Mouse (Mus musculus) erythroblast, embryonic 14.5 days (primary cell): ENCODE measurements around the gene Bhlha9. TPM values are rescaled to one million over a fixed set of nuclear protein-coding genes. Genes with fewer than 3 reads are reported as not detected.

Experiments used
- H3K27me3 ChIP-seq: 2 replicates; pipeline ENCODE4 v1.6.1; 2012; ENCODE audit warnings: inconsistent platforms; ENCODE audit not compliant: control insufficient read depth
- H3K36me3 ChIP-seq: 2 replicates; pipeline ENCODE4 v1.6.1; 2012; ENCODE audit warnings: mild to moderate bottlenecking, inconsistent platforms; ENCODE audit not compliant: control insufficient read depth
- H3K4me1 ChIP-seq: 2 replicates; pipeline ENCODE4 v1.6.1; 2012; ENCODE audit warnings: inconsistent platforms; ENCODE audit not compliant: control insufficient read depth
- H3K4me3 ChIP-seq: replicated peaks from 2 replicates; pipeline ENCODE3; 2012; ENCODE audit warnings: moderate library complexity, mild to moderate bottlenecking, inconsistent platforms
- H3K9me3 ChIP-seq: 2 replicates; pipeline ENCODE4 v1.6.1; 2012; ENCODE audit warnings: low read length, inconsistent platforms, mixed read lengths; ENCODE audit not compliant: control insufficient read depth
- GATA1 ChIP-seq: IDR thresholded peaks from 2 replicates; pipeline ENCODE4 v1.6.1; 2012; ENCODE audit warnings: low read length, inconsistent platforms, mixed read lengths
- TAL1 ChIP-seq: IDR thresholded peaks from 3 replicates; pipeline ENCODE4 v1.6.1; 2012; ENCODE audit warnings: low read length, inconsistent platforms, mixed read lengths
- polyA plus RNA-seq: library from polyadenylated mRNA; stranded (reverse); fragments of >175 nt; gene quantifications from 2 replicates; pipeline ENCODE4 v1.2.3, GENCODE M21; 2012

Bhlha9 gene
- polyA plus RNA-seq, 1 experiment, result not detected

DNA sequence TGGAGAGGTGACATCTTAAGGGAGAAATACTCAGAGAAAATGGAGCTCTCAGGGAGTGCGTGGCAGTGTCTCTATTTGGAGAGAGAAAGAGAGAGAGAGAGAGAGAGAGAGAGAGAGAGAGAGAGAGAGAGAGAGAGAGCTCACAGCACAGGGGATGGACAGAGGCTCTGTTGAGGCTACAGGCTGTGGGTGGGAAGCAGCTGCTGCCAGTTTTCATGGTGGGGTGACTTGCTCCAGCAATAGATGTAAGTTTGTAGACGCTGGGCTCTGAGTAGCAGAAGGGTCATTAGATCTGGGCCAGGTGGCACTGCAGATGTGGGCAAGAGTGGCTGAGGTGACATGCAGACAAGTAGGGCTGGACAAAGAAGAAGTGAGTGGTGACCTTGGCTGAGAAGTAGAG, 13.3 kb downstream of the Bhlha9 start:
- Histone ChIP-seq H3K9me3 (no peaks in the 10 kb centered on the region), H3K27me3 (no peaks in the 10 kb centered on the region), H3K36me3 (no peaks in the 10 kb centered on the region), H3K4me3 (no peak overlapping the region), H3K4me1 (no peaks in the 10 kb centered on the region)
- TF ChIP-seq GATA1 (no peak), TAL1 (no peak)

DNA sequence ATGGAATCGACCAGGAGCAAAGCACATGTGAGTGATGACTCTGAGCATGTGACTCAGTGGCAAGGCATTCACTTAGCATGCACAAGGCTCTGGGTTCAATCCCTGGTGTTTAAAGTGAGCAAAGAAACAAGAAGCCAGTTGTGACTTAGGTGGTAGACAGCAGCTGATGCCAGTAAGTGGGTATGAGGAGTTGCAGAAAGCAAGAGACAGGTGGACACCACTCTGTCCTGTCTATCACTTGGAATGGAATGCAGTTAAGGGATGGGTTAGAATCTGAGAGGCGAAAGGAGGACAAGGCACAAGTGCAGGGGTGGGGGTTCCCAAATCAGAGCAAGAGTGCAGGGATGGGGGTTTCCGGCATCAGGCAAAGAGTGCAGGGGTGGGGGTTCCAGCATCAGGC, 19.8 kb downstream of the Bhlha9 start:
- no peaks in the 10 kb centered on the region for H3K9me3 ChIP-seq
- no peak overlapping the region for H3K4me3 ChIP-seq
- H3K27me3 ChIP-seq, result no peaks in the 10 kb centered on the region
- TF ChIP-seq TAL1 (no peak), GATA1 (no peak)
- no peaks in the 10 kb centered on the region for H3K4me1 ChIP-seq
- no peaks in the 10 kb centered on the region for H3K36me3 ChIP-seq

DNA sequence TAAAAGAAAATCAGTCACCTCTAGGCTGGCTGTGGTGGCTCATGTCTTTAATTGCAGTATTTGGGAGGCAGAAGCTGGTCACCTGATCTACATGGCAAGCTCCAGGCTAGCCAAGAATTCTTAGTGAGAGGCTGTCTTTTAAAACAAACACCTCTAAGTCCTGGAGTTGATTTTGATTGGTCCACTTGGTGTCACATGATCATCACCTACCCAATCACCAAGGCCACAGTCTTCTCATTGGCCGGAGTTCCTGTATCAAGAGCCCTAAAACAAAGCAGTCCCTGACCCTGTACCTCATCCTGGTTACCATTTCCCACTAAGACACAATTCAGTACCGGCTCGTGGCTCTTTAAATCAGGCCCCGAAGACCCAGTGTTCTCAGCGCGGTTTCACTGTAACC, 23.5 kb downstream of the Bhlha9 start:
- Histone ChIP-seq H3K4me1 (no peaks in the 10 kb centered on the region), H3K9me3 (no peaks in the 10 kb centered on the region), H3K36me3 (no peaks in the 10 kb centered on the region), H3K4me3 (no peak overlapping the region), H3K27me3 (no peaks in the 10 kb centered on the region; the same call in 1 of the 2 replicates)
- TF ChIP-seq TAL1 (no peak), GATA1 (no peak)

DNA sequence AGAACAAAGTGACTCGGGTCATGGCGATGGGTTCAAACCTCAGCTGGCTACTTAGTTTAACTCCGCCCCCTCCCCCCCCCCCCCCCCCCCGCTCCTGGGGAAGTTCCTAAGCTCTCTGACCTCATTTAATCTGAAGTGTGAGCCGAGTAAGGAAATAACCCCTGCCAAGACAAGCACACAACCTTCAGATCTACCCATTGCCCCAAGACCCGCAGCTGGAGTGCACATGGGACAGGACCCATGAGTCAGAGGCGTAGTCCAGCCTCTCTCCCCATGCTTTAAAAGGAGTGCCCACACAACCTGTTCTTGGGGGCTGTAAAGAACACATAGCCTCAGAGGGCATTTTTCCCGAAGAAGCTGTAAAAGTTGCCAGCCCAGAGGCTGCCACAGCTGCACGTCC, 27.4 kb downstream of the Bhlha9 start:
- Histone ChIP-seq H3K4me3 (no peak overlapping the region), H3K36me3 (no peaks in the 10 kb centered on the region), H3K4me1 (no peaks in the 10 kb centered on the region), H3K9me3 (no peaks in the 10 kb centered on the region), H3K27me3 (no peaks in the 10 kb centered on the region; the same call in 1 of the 2 replicates)
- TF ChIP-seq TAL1 (no peak), GATA1 (no peak)

DNA sequence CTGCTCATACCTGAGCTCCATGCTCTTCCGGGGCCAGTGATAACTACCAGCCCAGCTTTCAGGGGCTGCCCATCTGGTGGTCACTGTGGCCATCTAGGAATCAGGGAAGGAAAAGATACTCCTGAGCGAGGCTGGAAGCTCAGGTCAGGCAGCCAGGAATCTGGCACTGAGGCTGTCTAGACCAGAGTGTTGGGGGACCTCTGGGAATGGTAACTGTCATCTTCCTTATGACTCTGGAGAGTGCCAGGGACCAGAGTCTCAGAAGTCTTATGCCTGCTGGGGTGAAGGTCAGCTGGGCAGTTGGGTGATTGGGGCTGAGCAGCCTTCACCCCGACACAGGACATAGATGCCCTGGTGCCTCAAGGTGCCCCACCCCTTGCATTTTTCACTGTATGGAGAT, 35.4 kb downstream of the Bhlha9 start:
- Histone ChIP-seq H3K36me3 (no peaks in the 10 kb centered on the region), H3K27me3 (no peaks in the 10 kb centered on the region), H3K9me3 (peaks cover 4% of the 10 kb centered on the region), H3K4me1 (no peaks in the 10 kb centered on the region), H3K4me3 (no peak overlapping the region)
- TF ChIP-seq TAL1 (no peak), GATA1 (no peak)

DNA sequence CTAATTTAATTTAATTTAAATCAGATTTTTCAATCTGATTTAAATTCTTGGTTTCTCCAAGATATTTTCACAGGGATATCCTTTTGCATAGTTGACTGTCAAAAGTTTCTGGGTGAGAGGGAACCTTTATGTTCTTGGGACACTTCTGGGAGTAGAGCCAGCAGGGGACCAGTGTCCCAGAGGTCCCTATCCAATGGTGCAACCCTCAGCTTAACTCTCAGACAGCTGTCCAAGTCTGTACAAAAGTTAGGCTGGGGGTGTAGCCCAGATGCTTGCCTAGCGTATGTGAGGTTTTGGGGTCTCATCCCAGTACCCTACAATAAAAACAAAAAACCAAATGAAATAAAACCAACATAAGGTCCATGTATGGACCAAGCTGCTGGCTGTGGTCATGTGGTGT, 35.8 kb downstream of the Bhlha9 start:
- Histone ChIP-seq H3K27me3 (no peaks in the 10 kb centered on the region), H3K9me3 (peaks cover 4% of the 10 kb centered on the region), H3K4me3 (no peak overlapping the region), H3K36me3 (no peaks in the 10 kb centered on the region), H3K4me1 (no peaks in the 10 kb centered on the region)
- TF ChIP-seq GATA1, result no peak
- no peak for TF ChIP-seq TAL1

DNA sequence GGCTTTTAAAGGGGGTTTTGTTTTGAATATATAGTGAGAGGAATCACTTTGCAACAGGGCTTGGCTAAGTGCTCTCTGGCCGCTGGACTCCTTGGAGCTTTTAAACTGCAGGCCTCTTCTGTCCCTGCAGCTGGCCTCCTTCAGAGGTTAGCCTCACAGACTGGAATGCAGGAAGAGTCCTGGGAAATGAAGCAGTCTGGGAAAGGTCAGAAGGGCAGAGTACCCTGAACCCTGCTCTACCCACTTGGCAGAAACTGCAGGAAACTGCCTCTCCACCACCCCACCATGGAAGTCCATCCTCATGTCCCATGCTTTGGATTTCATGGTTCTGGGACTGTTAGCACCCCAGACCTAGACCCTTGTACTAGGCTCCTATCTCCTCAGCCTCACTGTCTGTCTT, 36.6 kb downstream of the Bhlha9 start:
- no peaks in the 10 kb centered on the region for H3K4me1 ChIP-seq
- TF ChIP-seq GATA1, result no peak
- no peak for TF ChIP-seq TAL1
- H3K36me3 ChIP-seq, result no peaks in the 10 kb centered on the region
- peaks cover 4% of the 10 kb centered on the region for H3K9me3 ChIP-seq
- H3K27me3 ChIP-seq, result no peaks in the 10 kb centered on the region
- no peak overlapping the region for H3K4me3 ChIP-seq

DNA sequence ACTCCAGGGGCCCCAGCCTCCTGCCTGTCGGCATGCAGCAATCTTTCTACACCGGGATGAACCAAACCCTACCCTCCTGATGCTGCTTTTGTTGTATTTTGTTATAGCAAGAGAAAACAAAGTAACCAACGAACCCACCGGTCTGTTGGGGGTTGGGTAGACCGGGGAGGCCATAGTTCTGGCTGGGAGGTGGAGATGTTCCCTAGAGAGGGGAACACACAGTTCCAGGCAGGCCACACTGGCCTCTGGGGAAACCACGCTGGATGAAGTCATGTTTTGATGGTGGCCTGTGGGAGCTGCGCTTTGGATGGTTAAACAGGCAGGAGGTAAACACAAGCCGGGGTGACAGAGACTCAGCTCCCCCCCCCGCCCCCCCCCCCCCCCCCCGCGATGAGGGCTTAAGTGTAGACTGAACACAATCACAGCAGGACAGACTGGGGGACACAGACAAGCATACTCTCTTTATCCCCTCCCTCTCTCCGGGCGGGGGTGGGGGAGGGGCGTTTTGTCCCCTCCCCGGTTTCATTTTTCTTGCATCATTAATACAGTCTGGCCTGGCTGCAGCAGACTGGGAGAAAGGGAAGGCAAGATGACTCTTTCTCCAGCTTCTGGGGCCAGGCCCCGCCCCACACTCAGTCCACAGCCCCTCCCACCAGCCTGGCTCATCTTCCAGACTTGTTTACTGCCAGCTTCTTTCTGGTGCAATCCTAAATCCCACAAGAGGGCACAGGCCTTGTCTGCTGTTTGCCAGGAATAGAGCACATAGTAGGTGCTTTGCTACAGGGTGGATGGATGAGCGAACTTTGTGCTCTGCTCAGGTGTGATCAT, 37.6 kb downstream of the Bhlha9 start:
- TF ChIP-seq GATA1, result no peak
- no peak for TF ChIP-seq TAL1
- no peaks in the 10 kb centered on the region for H3K4me1 ChIP-seq
- H3K36me3 ChIP-seq, result no peaks in the 10 kb centered on the region
- H3K9me3 ChIP-seq, result peaks cover 4% of the 10 kb centered on the region
- no peaks in the 10 kb centered on the region for H3K27me3 ChIP-seq
- H3K4me3 ChIP-seq, result no peak overlapping the region

DNA sequence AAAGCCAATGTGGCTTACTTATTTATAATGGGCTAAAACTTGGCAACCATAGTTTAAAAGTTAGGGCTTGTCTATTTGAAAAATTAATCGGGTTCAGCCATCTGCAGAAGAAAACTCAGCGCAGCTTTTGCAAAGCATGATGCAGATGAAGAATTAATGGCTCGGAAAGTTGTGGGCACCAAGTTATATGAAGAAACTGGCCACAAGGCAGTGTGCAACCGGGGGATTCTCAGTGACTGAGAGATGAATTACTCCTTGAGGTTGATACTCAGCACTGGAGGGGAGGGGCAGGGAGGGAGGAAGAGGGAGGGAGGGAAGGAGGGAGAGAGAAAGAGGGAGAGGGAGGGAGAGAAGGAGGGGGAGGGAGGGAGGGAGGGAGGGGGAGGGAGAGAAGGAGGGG, 44.7 kb downstream of the Bhlha9 start:
- Histone ChIP-seq H3K4me3 (no peak overlapping the region), H3K36me3 (no peaks in the 10 kb centered on the region), H3K9me3 (no peaks in the 10 kb centered on the region), H3K4me1 (no peaks in the 10 kb centered on the region), H3K27me3 (no peaks in the 10 kb centered on the region)
- TF ChIP-seq TAL1 (no peak), GATA1 (no peak)

Other genes starting within 250 kb of the Bhlha9 start
- gene Abr, start 50.2 kb upstream of the Bhlha9 start, polyA plus RNA-seq, result 0.03 and 0.04 TPM in 2 replicates
- not detected in 2 replicates for gene Trarg1, start 7.3 kb downstream of the Bhlha9 start, polyA plus RNA-seq
- gene Gosr1, start 91.1 kb downstream of the Bhlha9 start, polyA plus RNA-seq, result 0.11 and 0.34 TPM in 2 replicates
- 0.10 and 0.14 TPM in 2 replicates for gene Cpd, start 174.5 kb downstream of the Bhlha9 start, polyA plus RNA-seq
- not detected in 2 replicates for gene Tmigd1, start 229.7 kb downstream of the Bhlha9 start, polyA plus RNA-seq